Mouse (Mus musculus): ENCODE results near the gene Olfr67. TPM values are rescaled to one million over a fixed set of nuclear protein-coding genes. Genes with fewer than 3 reads are reported as not detected.
"Not testable (repeated sequence)": the region's sequence is repeated elsewhere in the genome, so short reads cannot be mapped to it uniquely, and the experiment has no call there.

The Olfr67 gene
- not detected in 2 replicates for polyA plus RNA-seq (2014; fragmentation: Nextera tagmentation; extraction: Ambion mirVana)

DNA sequence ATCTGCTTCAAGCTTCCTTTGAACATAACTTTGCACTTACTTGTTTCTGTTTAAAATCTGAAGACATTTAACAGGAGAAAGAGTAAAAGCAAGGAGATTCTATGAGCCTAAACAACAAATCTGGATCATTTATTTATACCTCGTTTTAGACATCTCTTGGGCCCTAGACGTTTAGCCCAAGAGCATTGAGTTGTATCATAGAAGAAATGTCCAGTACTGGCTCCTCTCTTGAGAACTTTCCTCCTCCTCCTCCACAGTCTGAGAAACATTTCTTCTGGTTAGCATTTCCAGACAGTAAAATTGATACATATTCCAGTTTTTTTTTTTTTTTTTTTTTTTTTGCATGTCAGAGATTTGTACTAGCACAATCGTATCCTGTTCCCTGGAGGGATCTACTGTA lies at the start of gene Olfr67:
Gene Olfr67 (minus strand): TSS at position 101 of the 400 bp plus-strand sequence.
- H3K4me2 ChIP-seq (replicated peaks; ENCODE audit: low read depth, low read length), result no peak within 1 kb of the TSS
- H3K4me3 ChIP-seq (ENCODE audit: low read depth, low read length), result no peak within 1 kb of the TSS
- H3K9ac ChIP-seq (ENCODE audit: low read depth, low read length), result no peak within 1 kb of the TSS
- DNase-seq (ENCODE audit: low spot score) (no peak), ATAC-seq (ENCODE audit: low FRiP score) (no peak)
- no peaks in the 10 kb centered on the region for H3K36me3 ChIP-seq (ENCODE audit: control insufficient read depth, insufficient read depth, low read length)
- no peaks in the 10 kb centered on the region for H3K27me3 ChIP-seq (ENCODE audit: control insufficient read depth, insufficient read depth, low read length)
- no peaks in the 10 kb centered on the region for H3K9me3 ChIP-seq (ENCODE audit: control insufficient read depth, low read length)
- H3K27ac ChIP-seq (ENCODE audit: low read depth, low read length), result no peak within 1 kb of the TSS
- WGBS, result 88% methylated on average over 3 of the region's 3 CpGs
- no peaks in the 10 kb centered on the region for H3K4me1 ChIP-seq (replicated peaks; ENCODE audit: control insufficient read depth, insufficient read depth, low read length)

DNA sequence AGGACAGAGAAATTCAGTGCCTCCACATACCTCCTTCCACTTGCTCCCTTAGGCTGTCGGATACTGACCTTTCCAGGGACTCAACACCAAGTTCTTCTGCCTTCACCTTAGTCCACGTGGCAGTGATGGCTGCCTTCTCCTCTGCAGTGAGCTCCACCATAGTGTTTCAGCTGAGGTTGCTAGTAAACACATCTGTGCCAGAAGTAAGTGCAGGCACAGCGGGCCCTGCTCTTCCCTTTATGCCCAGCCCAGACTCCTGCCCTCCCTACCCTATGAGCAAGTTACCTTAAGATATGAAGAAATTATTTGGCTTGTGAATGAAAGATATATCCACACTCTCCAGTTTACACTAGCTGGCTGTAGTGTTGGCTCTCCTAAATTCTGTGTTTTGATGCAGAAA lies 48.6 kb upstream of the Olfr67 start, which contains the start of gene Hbb-bh2:
Gene Hbb-bh2 (minus strand): TSS at position 253 of the 400 bp plus-strand sequence.
- Histone ChIP-seq H3K27me3 (ENCODE audit: control insufficient read depth, insufficient read depth, low read length) (no peaks in the 10 kb centered on the region), H3K27ac (ENCODE audit: low read depth, low read length) (no peak within 1 kb of the TSS), H3K4me3 (ENCODE audit: low read depth, low read length) (no peak within 1 kb of the TSS), H3K9ac (ENCODE audit: low read depth, low read length) (no peak within 1 kb of the TSS), H3K4me2 (replicated peaks; ENCODE audit: low read depth, low read length) (no peak within 1 kb of the TSS), H3K36me3 (ENCODE audit: control insufficient read depth, insufficient read depth, low read length) (no peaks in the 10 kb centered on the region), H3K9me3 (ENCODE audit: control insufficient read depth, low read length) (no peaks in the 10 kb centered on the region), H3K4me1 (replicated peaks; ENCODE audit: control insufficient read depth, insufficient read depth, low read length) (no peaks in the 10 kb centered on the region)
- ATAC-seq (ENCODE audit: low FRiP score) (no peak), DNase-seq (ENCODE audit: low spot score) (no peak)
- 81% methylated on average over 3 of the region's 3 CpGs for WGBS

DNA sequence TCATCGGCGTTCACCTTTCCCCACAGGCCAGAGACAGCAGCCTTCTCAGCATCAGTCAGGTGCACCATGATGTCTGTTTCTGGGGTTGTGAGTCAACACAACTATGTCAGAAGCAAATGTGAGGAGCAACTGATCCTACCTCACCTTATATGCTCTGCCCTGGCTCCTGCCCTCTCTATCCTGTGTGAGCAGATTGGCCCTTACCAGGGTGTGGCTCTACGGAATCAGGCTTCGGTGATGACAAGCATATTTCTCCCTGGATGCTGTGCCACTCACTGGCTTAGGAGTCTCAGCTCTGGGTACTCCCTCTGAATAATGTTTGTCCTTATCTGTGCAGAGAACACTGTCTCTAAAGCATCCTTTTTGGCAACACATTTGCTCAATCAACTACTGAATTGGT lies 36.2 kb upstream of the Olfr67 start, which contains the start of gene Hbb-bs:
Gene Hbb-bs (minus strand): TSS at position 289 of the 400 bp plus-strand sequence.
- ATAC-seq (ENCODE audit: low FRiP score), result no peak

DNA sequence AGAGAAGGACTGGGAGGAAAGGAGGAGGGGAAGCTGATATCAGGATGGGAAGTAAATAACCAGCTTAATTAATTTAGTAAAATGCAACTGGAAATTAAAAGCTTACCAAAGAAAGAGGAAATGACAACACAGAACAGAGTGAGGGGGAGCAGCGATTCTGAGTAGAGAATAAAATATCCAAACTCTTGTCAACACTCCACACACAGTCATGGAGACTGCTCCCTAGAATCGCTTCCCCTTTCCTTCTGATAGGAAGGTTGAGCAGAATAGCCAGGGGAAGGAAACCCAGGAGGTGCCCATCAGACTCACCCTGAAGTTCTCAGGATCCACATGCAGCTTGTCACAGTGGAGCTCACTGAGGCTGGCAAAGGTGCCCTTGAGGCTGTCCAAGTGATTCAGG lies 35.5 kb upstream of the Olfr67 start:
- H3K9ac ChIP-seq (ENCODE audit: low read depth, low read length); H3K4me2 ChIP-seq (replicated peaks; ENCODE audit: low read depth, low read length); H3K9me3 ChIP-seq (ENCODE audit: control insufficient read depth, low read length); H3K4me1 ChIP-seq (replicated peaks; ENCODE audit: control insufficient read depth, insufficient read depth, low read length); H3K27me3 ChIP-seq (ENCODE audit: control insufficient read depth, insufficient read depth, low read length); H3K36me3 ChIP-seq (ENCODE audit: control insufficient read depth, insufficient read depth, low read length); H3K27ac ChIP-seq (ENCODE audit: low read depth, low read length); ATAC-seq (ENCODE audit: low FRiP score); H3K4me3 ChIP-seq (ENCODE audit: low read depth, low read length); DNase-seq (ENCODE audit: low spot score): not testable (repeated sequence)
- no CpG with 5 or more reads among the region's 2 CpGs for WGBS

More for the DNA sequence above, 36.2 kb upstream of the Olfr67 start, which contains the start of gene Hbb-bs:
- Histone ChIP-seq H3K4me2 (replicated peaks; ENCODE audit: low read depth, low read length) (no peak within 1 kb of the TSS), H3K9me3 (ENCODE audit: control insufficient read depth, low read length) (no peaks in the 10 kb centered on the region), H3K4me3 (ENCODE audit: low read depth, low read length) (no peak within 1 kb of the TSS), H3K27me3 (ENCODE audit: control insufficient read depth, insufficient read depth, low read length) (no peaks in the 10 kb centered on the region), H3K4me1 (replicated peaks; ENCODE audit: control insufficient read depth, insufficient read depth, low read length) (no peaks in the 10 kb centered on the region), H3K27ac (ENCODE audit: low read depth, low read length) (no peak within 1 kb of the TSS), H3K9ac (ENCODE audit: low read depth, low read length) (no peak within 1 kb of the TSS), H3K36me3 (ENCODE audit: control insufficient read depth, insufficient read depth, low read length) (no peaks in the 10 kb centered on the region)
- DNase-seq (ENCODE audit: low spot score), result no peak
- 98% methylated on average over 4 of the region's 4 CpGs for WGBS

DNA sequence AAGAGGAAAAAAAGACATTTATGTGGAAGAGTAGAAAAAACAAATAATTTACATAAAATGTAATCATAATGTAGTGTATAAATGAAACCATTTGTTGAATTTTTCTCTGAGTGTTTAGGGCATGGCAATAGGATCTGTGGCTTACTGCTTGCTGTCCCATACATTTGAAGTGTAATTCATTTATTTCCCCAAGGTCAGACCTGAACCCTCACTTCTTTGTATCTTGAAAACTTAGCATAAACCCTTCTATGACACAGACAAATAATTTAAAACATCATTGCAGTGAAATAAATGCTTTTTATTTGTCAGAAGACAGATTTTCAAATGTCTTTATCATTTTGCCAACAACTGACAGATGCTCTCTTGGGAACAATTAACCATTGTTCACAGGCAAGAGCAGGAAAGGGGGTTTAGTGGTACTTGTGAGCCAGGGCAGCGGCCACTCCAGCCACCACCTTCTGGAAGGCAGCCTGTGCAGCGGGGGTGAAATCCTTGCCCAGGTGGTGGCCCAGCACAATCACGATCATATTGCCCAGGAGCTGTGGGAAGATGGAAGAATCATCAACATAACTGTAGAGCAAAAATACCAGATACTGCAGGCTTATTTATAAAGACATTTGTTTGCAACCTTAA lies 34.8 kb upstream of the Olfr67 start:
- Histone ChIP-seq H3K4me3 (ENCODE audit: low read depth, low read length) (no peak overlapping the region), H3K9ac (ENCODE audit: low read depth, low read length) (no peak overlapping the region), H3K27ac (ENCODE audit: low read depth, low read length) (no peak overlapping the region), H3K36me3 (ENCODE audit: control insufficient read depth, insufficient read depth, low read length) (no peaks in the 10 kb centered on the region), H3K4me2 (replicated peaks; ENCODE audit: low read depth, low read length) (no peak overlapping the region), H3K27me3 (ENCODE audit: control insufficient read depth, insufficient read depth, low read length) (no peaks in the 10 kb centered on the region), H3K4me1 (replicated peaks; ENCODE audit: control insufficient read depth, insufficient read depth, low read length) (no peaks in the 10 kb centered on the region), H3K9me3 (ENCODE audit: control insufficient read depth, low read length) (no peaks in the 10 kb centered on the region)
- ATAC-seq (ENCODE audit: low FRiP score), result no peak
- no peak for DNase-seq (ENCODE audit: low spot score)
- WGBS, result 68% methylated on average over 3 of the region's 3 CpGs

DNA sequence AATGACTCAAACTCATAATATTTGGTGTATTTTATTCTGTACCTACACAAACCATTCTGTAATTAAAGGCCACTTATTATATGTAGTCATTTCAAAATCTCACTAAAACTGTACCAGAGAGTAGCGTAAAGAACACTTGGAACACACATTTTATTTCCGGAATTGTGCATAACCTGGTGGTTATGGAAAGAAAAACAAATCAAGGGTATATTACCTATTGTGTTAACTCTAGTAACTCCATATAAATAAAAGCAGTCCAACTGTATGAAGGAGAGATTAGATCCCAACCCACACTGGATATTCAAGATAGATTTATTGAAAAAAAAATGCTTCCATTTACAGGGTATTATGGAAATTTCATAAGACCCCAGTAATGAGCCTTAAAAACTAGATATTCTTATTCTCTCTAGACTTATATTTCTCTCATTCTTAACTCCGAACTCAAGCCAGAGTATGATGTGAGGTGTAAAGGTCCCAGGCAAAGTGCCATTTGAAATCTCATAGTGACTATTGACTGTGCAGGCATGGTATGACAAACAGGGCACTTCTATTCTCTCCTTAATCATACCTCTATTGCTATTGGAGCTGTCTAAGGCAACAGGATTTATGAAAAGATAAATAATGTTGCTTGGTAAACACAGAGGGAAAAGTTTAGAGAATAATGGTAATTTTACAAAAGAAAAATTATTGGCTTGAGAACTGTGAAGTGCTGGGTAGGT lies 34.1 kb upstream of the Olfr67 start:
- Histone ChIP-seq H3K27ac (ENCODE audit: low read depth, low read length) (no peak overlapping the region), H3K36me3 (ENCODE audit: control insufficient read depth, insufficient read depth, low read length) (no peaks in the 10 kb centered on the region), H3K9me3 (ENCODE audit: control insufficient read depth, low read length) (no peaks in the 10 kb centered on the region), H3K4me2 (replicated peaks; ENCODE audit: low read depth, low read length) (no peak overlapping the region), H3K9ac (ENCODE audit: low read depth, low read length) (no peak overlapping the region), H3K4me1 (replicated peaks; ENCODE audit: control insufficient read depth, insufficient read depth, low read length) (no peaks in the 10 kb centered on the region), H3K27me3 (ENCODE audit: control insufficient read depth, insufficient read depth, low read length) (no peaks in the 10 kb centered on the region), H3K4me3 (ENCODE audit: low read depth, low read length) (no peak overlapping the region)
- no peak for DNase-seq (ENCODE audit: low spot score)
- 92% methylated on average over 3 of the region's 3 CpGs for WGBS
- no peak for ATAC-seq (ENCODE audit: low FRiP score)

DNA sequence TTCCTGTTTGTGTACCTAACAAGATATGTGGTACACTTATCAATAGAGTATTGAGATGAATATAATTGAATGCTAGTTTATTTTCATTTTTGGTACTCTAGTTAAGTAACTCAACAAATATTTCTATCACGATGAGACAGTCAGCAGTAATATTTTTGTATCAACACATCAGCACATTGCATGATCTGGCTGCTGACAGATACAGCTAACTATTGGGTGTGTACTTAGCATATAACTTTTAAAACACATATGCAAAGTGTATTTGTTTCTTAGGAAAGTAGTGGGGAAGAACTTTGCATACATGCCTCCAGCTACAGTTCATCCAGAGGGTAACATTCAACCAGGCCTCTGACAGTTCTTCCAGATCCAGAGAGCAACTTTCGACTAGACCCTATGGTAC lies 33.0 kb upstream of the Olfr67 start:
- WGBS, result 91% methylated on average over 2 of the region's 2 CpGs
- Histone ChIP-seq H3K27ac (ENCODE audit: low read depth, low read length) (no peak overlapping the region), H3K4me3 (ENCODE audit: low read depth, low read length) (no peak overlapping the region), H3K27me3 (ENCODE audit: control insufficient read depth, insufficient read depth, low read length) (no peaks in the 10 kb centered on the region), H3K36me3 (ENCODE audit: control insufficient read depth, insufficient read depth, low read length) (no peaks in the 10 kb centered on the region), H3K4me2 (replicated peaks; ENCODE audit: low read depth, low read length) (no peak overlapping the region), H3K9ac (ENCODE audit: low read depth, low read length) (no peak overlapping the region), H3K9me3 (ENCODE audit: control insufficient read depth, low read length) (no peaks in the 10 kb centered on the region), H3K4me1 (replicated peaks; ENCODE audit: control insufficient read depth, insufficient read depth, low read length) (no peaks in the 10 kb centered on the region)
- ATAC-seq (ENCODE audit: low FRiP score), result no peak
- DNase-seq (ENCODE audit: low spot score), result no peak

DNA sequence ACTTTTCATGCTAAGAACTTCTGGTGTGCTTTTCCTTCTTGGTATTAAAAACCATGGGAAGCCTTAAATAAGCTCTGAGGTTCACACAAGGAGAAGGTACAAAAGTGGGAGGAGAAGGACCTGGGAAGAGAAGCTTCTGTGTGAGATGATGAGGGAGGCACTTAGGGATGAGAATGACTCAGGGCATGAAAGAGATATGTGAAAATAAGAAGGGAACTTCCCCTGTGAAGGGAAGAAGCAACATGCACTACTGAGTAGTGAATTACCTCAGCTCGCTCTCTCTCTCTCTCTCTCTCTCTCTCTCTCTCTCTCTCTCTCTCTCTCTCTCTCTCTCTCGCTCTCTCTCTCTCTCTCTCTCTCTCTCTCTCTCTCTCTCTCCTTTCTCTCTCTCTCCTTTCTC lies 23.5 kb upstream of the Olfr67 start:
- WGBS, result 100% methylated on average over 1 of the region's 2 CpGs
- H3K27me3 ChIP-seq (ENCODE audit: control insufficient read depth, insufficient read depth, low read length); H3K27ac ChIP-seq (ENCODE audit: low read depth, low read length); H3K9me3 ChIP-seq (ENCODE audit: control insufficient read depth, low read length); ATAC-seq (ENCODE audit: low FRiP score); H3K4me1 ChIP-seq (replicated peaks; ENCODE audit: control insufficient read depth, insufficient read depth, low read length); H3K4me2 ChIP-seq (replicated peaks; ENCODE audit: low read depth, low read length); H3K36me3 ChIP-seq (ENCODE audit: control insufficient read depth, insufficient read depth, low read length); DNase-seq (ENCODE audit: low spot score); H3K4me3 ChIP-seq (ENCODE audit: low read depth, low read length); H3K9ac ChIP-seq (ENCODE audit: low read depth, low read length): not testable (repeated sequence)

DNA sequence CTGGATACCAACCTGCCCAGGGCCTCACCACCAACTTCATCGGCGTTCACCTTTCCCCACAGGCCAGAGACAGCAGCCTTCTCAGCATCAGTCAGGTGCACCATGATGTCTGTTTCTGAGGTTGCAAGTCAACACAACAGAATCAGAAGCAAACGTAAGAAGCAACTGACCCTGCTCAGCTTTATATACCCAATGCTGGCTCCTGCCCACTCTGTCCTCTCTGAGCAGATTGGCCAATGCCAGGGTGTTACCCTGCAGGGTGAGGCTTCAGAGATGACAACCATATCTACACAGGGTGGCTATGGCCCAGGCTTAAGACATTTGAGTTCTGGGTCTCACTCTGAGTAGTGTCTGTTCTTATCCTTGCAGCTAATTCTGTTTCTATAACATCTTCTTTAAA lies 22.1 kb upstream of the Olfr67 start, which contains the start of gene Hbb-bt:
Gene Hbb-bt (minus strand): TSS at position 231 of the 400 bp plus-strand sequence.
- Histone ChIP-seq H3K4me2 (replicated peaks; ENCODE audit: low read depth, low read length) (no peak within 1 kb of the TSS), H3K27me3 (ENCODE audit: control insufficient read depth, insufficient read depth, low read length) (no peaks in the 10 kb centered on the region), H3K36me3 (ENCODE audit: control insufficient read depth, insufficient read depth, low read length) (no peaks in the 10 kb centered on the region), H3K4me1 (replicated peaks; ENCODE audit: control insufficient read depth, insufficient read depth, low read length) (no peaks in the 10 kb centered on the region), H3K9me3 (ENCODE audit: control insufficient read depth, low read length) (no peaks in the 10 kb centered on the region), H3K27ac (ENCODE audit: low read depth, low read length) (no peak within 1 kb of the TSS), H3K4me3 (ENCODE audit: low read depth, low read length) (no peak within 1 kb of the TSS), H3K9ac (ENCODE audit: low read depth, low read length) (no peak within 1 kb of the TSS)
- 87% methylated on average over 3 of the region's 3 CpGs for WGBS
- ATAC-seq (ENCODE audit: low FRiP score) (no peak), DNase-seq (ENCODE audit: low spot score) (no peak)
